Mouse (Mus musculus) cerebellum, adult 8-10 months (tissue): ENCODE measurements around the gene Dvl2.
"Not testable (repeated sequence)": the region's sequence is repeated elsewhere in the genome, so short reads cannot be mapped to it uniquely, and the experiment has no call there.

Experiments used
- DNase-seq: peaks from one replicate; pipeline ENCODE4 v3.0.0; 2022

Dvl2 gene

DNA sequence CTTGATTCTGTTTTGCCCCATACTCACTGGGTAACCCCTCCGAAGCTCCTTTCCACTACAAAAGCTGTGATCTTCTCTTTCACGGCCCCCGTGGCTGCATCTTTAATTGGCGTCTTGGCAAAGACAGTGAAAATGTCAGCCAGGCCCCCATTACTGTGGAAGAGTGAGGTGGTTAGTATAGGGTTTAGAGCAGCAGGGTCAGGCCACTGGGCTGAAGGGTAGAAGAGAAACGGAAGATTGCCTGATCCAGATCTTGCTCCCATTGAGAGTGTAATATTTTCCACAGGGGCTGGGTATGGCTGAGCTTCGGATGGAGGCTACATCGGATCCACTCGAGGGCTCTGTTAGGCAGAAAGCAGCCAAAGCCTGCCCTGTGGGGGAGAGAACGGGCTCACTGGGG, 12.5 kb downstream of the Dvl2 start:
- no peak for DNase-seq

GRCm38 (mm10) chr11:70013408-70013807, 13.0 kb downstream of the Dvl2 start:
- no peak for DNase-seq

- DNase-seq = no peak
Measured at GRCm38 (mm10) chr11:70014051-70014450, 13.7 kb downstream of the Dvl2 start.

GRCm38 (mm10) chr11:70014880-70015558, 14.6 kb downstream of the Dvl2 start, which contains the start of gene Acadvl:
TSS of gene Acadvl (minus strand) at chr11:70015411.
- DNase-seq = peak; percentile 86

DNA sequence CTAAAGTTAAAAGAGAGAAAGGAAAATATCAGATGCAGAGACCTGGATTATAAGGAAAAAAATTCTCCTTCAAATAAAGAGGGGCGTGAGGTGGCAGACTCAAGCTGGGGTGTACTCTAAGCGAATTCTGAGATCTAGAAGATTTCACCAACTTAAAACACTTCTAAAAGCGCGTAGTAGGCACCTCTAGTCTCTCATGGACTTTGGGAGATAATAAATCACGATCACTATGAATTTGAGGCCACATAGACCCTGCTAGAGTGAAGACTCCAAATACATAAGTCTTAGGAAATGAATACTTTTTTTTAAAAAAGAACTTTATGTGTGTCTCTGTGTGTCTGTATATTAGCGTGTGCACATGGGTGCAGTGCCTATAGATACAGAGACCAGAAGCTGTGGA, 15.3 kb downstream of the Dvl2 start:
- DNase-seq = no peak

GRCm38 (mm10) chr11:70016177-70016576, 15.8 kb downstream of the Dvl2 start:
- DNase-seq = not testable (repeated sequence)

DNA sequence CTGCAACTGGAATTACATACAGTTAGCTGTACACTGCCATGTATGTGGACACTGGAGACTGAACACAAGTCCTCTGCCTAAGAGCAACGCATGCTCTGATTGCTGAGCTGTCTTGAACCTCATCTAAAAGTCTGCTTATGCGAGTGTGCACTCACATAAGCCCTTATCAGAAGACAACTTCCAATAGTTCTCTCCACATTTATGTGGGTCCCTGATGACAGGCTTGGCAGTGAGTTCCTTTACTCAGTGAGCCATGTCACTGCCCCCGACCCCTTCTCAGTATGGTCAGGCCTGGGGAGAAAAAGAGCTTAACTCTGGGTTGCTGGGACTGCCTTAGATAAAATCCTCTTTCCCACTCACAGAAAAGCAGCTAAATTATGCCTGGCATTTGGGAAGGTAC, 16.3 kb downstream of the Dvl2 start, which contains the start of gene Dlg4:
Dlg4 (plus strand) TSS at position 274 of the 400 bp plus-strand sequence.
- no peak for DNase-seq

GRCm38 (mm10) chr11:70017199-70017767, 16.9 kb downstream of the Dvl2 start:
- DNase-seq = no peak

GRCm38 (mm10) chr11:70018131-70018990, 18.0 kb downstream of the Dvl2 start:
- peak; percentile 73 for DNase-seq

- no peak for DNase-seq
Measured at GRCm38 (mm10) chr11:70019495-70020021, 19.2 kb downstream of the Dvl2 start.

DNA sequence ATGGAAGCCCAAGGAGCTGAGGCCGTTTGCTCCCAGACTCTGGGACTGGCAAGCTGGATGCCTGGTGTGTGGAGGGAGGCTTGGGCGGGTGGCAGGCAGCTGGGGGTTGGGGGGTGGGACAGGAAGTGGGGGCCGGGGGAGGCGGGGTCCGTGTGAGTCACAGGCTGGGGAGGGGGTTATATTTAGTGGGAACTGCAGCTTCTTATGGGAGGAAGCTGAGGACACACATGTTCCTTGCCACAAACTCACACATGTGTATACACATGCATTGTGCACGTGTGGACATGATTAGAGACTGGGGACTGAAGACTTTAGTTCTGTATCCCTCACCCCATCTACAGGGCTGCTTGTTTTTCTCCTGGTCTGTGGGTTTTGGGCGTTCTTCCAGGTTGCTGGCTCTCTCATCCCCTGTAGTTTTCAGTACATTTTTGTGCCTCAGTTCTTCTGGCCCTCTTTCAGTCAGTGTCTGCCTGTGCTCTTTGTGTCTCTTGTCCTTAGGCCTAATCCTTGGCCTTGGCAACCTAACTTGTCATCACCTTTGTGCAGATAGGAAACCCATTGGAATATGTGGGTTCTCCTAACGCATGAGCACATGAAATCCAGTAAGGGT, 19.7 kb downstream of the Dvl2 start:
- no peak for DNase-seq

- DNase-seq = peak; percentile 81
Measured at GRCm38 (mm10) chr11:70020731-70021263, 20.4 kb downstream of the Dvl2 start.

DNA sequence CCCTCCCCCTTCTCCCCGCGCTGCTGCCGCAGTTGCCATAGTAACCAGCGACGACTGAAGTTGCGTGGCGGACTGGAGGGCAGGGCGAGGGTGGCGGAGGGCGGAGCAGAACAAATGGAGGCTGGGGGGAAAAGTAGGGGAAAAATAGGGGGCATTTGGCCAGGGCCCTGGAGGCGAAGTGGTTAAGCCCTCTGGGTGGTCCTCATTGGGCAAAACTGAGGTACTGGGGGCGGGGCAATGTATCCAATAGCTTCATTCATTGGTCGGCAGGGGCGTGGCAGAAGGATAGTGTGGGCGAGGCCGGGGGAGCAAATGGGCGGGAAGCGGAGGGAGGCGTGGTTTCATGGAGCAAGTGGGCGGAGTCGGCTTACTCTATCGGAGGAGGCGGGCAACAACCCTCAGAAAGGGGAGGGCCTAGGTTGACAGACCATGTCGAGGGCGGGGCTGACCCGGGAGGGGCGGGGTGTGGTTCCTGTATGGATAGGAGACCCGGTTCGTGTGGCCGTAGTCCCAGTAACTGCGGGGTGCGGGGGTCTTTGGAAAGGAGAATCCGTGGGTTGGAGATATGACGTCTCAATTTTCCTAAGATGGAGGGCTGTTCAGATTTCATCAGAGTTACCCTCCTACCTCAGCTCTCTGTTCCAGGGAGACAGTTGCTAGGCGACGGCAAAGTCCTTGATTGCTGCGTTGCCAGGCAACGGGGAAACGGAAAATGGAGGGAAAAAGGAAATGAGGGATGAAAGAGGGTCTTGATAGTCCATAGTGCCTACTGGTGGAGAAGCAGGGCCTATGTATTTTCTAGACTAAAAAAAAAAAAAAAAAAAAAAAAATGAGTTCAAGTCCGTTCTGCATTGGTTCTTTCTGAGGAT, 21.1 kb downstream of the Dvl2 start:
- DNase-seq = peak; percentile 98

DNA sequence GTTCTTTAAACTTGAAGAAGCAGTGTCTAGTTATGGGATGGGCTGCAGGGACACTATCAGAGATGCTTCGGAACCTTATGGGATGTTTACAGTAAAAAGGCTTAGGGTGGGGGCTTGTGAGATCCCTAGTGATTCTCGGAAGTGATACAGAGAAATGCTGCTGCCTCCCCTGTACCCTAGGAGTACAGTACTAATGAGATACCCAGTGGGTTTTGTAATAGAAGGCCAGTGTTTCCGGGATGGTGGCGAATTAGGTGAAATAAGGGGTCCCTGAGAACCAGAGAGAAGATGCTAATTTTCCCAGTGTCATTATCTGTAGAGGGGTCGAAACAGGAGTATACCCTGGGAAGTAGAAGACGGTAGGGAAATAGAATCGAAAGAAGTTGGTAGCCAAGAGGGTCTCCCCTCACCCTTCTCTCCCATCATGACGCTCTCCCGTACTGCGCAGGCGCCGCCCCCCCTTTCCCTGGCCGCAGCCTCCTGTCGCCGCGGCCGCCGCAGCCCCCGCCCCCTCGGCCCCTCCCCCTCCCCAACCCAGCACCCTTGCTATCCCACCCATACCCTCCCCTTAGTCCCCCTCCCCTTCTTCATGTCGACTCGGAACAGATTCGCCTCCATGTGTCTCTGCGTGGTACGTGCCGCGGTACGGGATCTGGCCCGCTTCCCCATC, 23.2 kb downstream of the Dvl2 start:
- no peak for DNase-seq

- DNase-seq = no peak
Measured at GRCm38 (mm10) chr11:70024151-70024514, 23.7 kb downstream of the Dvl2 start.

DNA sequence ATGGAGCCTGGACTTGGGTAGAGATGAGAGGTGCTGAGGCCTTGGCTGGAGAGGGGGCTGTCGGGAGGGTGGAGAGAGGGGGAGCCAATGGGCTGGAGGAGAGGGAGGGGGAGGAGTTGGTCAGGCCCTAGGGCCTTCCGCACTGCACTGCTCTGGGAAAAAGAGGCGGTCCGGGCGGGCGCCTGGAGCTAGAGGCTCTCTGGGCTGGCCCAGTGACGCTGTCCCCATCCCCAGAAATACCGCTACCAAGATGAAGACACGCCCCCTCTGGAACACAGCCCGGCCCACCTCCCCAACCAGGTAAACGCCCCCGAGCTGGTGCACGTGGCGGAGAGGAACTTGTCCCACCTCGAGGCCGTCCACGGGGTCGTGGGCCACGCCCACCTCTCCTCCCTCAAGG, 26.3 kb downstream of the Dvl2 start:
- DNase-seq = no peak

DNA sequence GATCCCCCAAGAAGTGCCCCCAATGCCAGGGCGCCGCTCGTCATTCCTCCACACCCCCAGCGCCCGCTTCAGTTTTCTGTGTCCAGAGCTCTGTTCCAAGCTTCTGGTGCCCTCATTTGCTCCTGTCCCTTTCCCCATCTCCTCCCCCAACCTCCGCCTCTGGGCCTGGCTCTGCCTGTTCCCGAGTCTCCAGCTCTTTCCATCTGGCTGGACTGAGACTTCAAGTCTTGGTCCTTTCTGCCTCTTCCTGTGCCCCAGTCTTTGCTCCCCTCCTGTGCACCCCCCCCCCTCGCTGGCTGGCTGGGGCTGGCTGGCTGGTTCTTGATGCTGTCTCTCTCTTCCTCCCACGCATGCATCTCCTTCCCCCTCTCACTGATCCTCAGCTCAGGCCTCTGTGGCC, 27.0 kb downstream of the Dvl2 start:
- DNase-seq = no peak

- DNase-seq = no peak
Measured at GRCm38 (mm10) chr11:70028401-70029129, 28.2 kb downstream of the Dvl2 start.

DNA sequence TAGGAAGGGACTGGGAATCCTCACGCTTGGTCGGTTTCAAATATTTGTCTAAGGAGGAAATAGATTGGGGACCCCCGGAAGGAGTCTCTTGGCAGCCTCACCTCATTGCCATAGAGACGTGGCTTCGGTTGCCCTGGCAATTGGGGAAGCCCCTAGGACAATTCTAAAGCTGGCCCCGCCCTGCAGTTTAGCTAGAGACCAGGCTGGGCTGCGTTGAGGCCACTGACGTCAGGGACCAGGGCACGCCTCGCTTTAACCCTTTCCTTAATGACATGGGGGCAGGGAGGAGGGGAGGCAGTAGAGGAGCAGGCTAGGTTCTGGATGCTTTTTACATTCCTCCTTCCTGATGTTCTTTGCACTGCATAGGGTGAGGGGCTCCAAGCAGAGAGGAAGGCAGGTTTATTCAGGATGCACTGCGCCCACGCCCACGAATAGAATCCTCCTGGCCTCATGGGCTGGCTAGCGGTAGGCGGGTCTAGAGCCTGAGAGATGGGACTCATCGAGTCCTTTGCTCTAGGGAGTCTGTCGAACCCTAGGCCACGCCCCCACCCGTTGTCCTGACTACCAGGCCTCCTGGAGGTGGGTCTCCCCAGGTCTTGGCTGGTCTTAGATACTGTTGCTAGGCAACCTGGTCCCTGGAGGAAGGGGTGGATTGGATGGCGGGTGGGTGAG, 28.9 kb downstream of the Dvl2 start:
- DNase-seq = no peak
